Comparison of ENCODE assay signal across 7 mouse cellular contexts in the genomic region with DNA sequence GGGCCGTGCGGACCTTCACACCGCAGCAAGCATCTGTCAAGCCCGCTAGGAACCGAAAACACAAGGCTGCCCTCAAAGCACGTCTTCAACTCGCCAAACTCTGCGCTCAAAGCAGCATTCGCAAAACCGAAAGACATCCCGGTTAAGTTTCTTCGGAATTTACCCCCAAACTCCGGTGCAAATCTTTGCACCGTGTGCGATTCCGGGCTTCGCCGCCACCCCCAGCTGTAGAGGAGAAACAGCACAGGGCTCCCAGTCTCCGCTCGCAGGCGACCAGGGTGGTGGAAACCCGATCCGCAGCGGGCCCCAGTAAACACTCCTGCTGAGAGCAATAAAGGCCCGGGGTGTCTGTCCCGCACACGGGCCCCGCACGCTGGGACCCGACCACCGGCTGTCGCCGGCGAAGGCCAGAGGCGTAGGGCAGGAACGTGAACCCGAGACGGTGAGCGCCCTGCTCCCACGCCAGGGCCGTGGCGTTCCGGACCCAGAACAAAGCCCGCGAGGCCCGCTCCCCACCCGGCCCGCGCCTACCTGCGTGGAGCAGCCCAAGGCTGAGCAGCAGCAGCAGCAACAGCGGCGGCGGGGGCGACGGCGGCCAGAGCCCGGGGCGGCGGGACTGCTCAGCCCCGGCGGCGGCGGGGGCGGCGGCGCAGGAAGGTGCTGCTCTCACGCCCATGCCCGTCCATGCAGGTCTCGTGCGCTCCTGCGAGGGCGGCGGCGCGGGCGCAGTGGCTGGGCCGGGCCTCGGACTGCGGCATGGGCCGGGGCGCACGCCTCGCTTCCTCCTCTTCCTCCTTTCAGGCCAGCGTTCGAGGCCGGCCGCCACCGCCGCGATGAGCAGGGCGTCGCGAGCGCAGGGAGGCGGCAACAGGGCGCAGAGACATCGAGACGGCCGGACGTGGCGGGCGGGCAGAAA. TPM values are rescaled to one million over a fixed set of nuclear protein-coding genes. Genes with fewer than 3 reads are reported as not detected.
A peak's percentile ranks its signal among the peaks of the same experiment; 100 is the strongest.
DNase-seq lines count a peak whose midpoint lies in the region; ATAC-seq and TF ChIP-seq lines count a peak whose summit lies in the region.

No protein-coding gene starts in this region.

- H3K4me3 ChIP-seq in cortical plate, adult 2 months (ENCODE audit: insufficient read depth, low read length) = peak overlapping the region; percentile 98
- peak overlapping the region; percentile 71 for H3K4me3 ChIP-seq in heart, embryonic 13.5 days
- H3K4me3 ChIP-seq in kidney, postnatal 0 days (replicated peaks; ENCODE audit: low read depth, low read length) = peak overlapping the region; percentile 90
- peak overlapping the region; percentile 72 for H3K4me3 ChIP-seq in macrophage (ENCODE audit: inconsistent target)

- ATAC-seq in CD4-positive, CD25-positive, alpha-beta regulatory T cell, adult 4 months = peak; percentile 44
- ATAC-seq in heart, embryonic 13.5 days (ENCODE audit: extremely low read depth, insufficient number of reproducible peaks, low FRiP score, low TSS enrichment) = peak; percentile 28
- peak; percentile 69 for ATAC-seq in kidney, postnatal 0 days (replicated peaks; ENCODE audit: low FRiP score, low read depth)

- H3K27me3 ChIP-seq in heart, embryonic 13.5 days (replicated peaks) = peaks cover 7% of the 10 kb centered on the region
- H3K27me3 ChIP-seq in kidney, postnatal 0 days (ENCODE audit: insufficient read depth, low read length) = no peaks in the 10 kb centered on the region

- no peaks in the 10 kb centered on the region for H3K9me3 ChIP-seq in heart, embryonic 13.5 days
- no peaks in the 10 kb centered on the region for H3K9me3 ChIP-seq in kidney, postnatal 0 days (replicated peaks; ENCODE audit: low read length)

- H3K4me1 ChIP-seq in cortical plate, adult 2 months (ENCODE audit: control insufficient read depth, insufficient read depth, low read length) = peaks cover 9% of the 10 kb centered on the region; the same call in 1 of the 2 replicates
- peaks cover 50% of the 10 kb centered on the region for H3K4me1 ChIP-seq in heart, embryonic 13.5 days
- peaks cover 20% of the 10 kb centered on the region for H3K4me1 ChIP-seq in kidney, postnatal 0 days (replicated peaks; ENCODE audit: insufficient read depth, low read length)

- under 1% methylated on average over 102 of the region's 102 CpGs for WGBS in heart, embryonic 13.5 days
- under 1% methylated on average over 88 of the region's 102 CpGs for WGBS in kidney, postnatal 0 days
- WGBS in macrophage (ENCODE audit: missing documents) = 3% methylated on average over 85 of the region's 102 CpGs

- DNase-seq in NIH3T3 (ENCODE audit: low read depth) = peak; percentile 69
- peak; percentile 74 for DNase-seq in kidney, postnatal 0 days (ENCODE audit: low spot score)
- peak; percentile 58 to 61 for DNase-seq in right cerebral cortex, postnatal 10 days (ENCODE audit: low spot score in 2 of 2)

- H3K79me2 ChIP-seq in macrophage (ENCODE audit: inconsistent target) = peaks cover 49% of the 10 kb centered on the region

- no peak for TF ChIP-seq POLR2A in cortical plate, adult 2 months (IDR thresholded peaks at IDR 0.05; ENCODE audit: extremely low read depth, insufficient read depth, low read length)

- H3K9ac ChIP-seq in heart, embryonic 13.5 days = peak overlapping the region; percentile 92
- peak overlapping the region; percentile 93 for H3K9ac ChIP-seq in kidney, postnatal 0 days (ENCODE audit: low read depth, low read length)

- H3K27ac ChIP-seq in cortical plate, adult 2 months (ENCODE audit: insufficient read depth, low read length) = peak overlapping the region; percentile 98
- peak overlapping the region; percentile 90 for H3K27ac ChIP-seq in heart, embryonic 13.5 days (replicated peaks)
- peak overlapping the region; percentile 91 for H3K27ac ChIP-seq in kidney, postnatal 0 days
- H3K27ac ChIP-seq in macrophage = peak overlapping the region; percentile 19; the same call in 1 of the 2 replicates

- H3K36me3 ChIP-seq in heart, embryonic 13.5 days = peaks cover 2% of the 10 kb centered on the region
- H3K36me3 ChIP-seq in kidney, postnatal 0 days (ENCODE audit: insufficient read depth, low read length) = 0 out of 2 replicates have a peak, but pooled peaks cover 1% of the 10 kb centered on the region
- H3K36me3 ChIP-seq in macrophage (ENCODE audit: inconsistent target) = peaks cover 2% of the 10 kb centered on the region; the same call in 1 of the 2 replicates

- TF ChIP-seq CTCF in cortical plate, adult 2 months (IDR thresholded peaks at IDR 0.05; ENCODE audit: extremely low read depth, insufficient read depth, low read length) = no peak
- no peak for TF ChIP-seq CTCF in kidney, postnatal 0 days (IDR thresholded peaks at IDR 0.05; ENCODE audit: low read depth)

- H3K4me2 ChIP-seq in heart, embryonic 13.5 days = peak overlapping the region; percentile 93
- H3K4me2 ChIP-seq in kidney, postnatal 0 days (ENCODE audit: low read length) = peak overlapping the region; percentile 93

RNA-seq across cellular contexts. Expression of gene Rgmb, which starts 5.1 kb away (rescaled TPM):
- under 1 TPM; 0.56 to 0.60 TPM for polyA plus RNA-seq in CD4-positive, CD25-positive, alpha-beta regulatory T cell, adult 4 months (2017; shearing (Covaris generic))
- polyA plus RNA-seq in cortical plate, adult 2 months (2012; rRNA removed) = 39.5 and 40.4 TPM in 2 replicates
- polyA plus RNA-seq in heart, embryonic 13.5 days (2015; fragmentation: Nextera tagmentation; extraction: Ambion mirVana) = 8.4 and 9.8 TPM in 2 replicates
- 12.5 and 15.0 TPM in 2 replicates for polyA plus RNA-seq in kidney, postnatal 0 days (2015; fragmentation: Nextera tagmentation; extraction: Ambion mirVana)
- total RNA-seq in macrophage (2018; cell fraction: chromatin; rRNA removed) = 10 to 100 TPM in 17 of 26 experiments, 1 to 10 TPM in 9; 2.2 to 30.8 (median 16.0) TPM
- 10 to 100 TPM in 14 of 26 experiments, 1 to 10 TPM in 12; 6.2 to 15.4 (median 10.2) TPM for total RNA-seq in macrophage (2018; cell fraction: cytosol; rRNA removed)
- total RNA-seq in macrophage (2018; cell fraction: nucleus; rRNA removed) = 10 to 100 TPM in 21 of 26 experiments, 1 to 10 TPM in 5; 5.9 to 34.9 (median 16.9) TPM
- polyA plus RNA-seq in macrophage (2018) = 4.9 to 9.8 TPM (median 7.0 TPM) in 3 replicates

Comparison
In these comparisons a context has a peak if more than half of its experiments do, and no peak if none do; other contexts are left out.
1. Peak in every context shown above with its lines: DNase-seq, ATAC-seq, H3K4me3 ChIP-seq and H3K27ac ChIP-seq.
2. H3K27ac ChIP-seq: peak in every context shown above with its lines; median percentile 98 in cortical plate, adult 2 months; 91 in kidney, postnatal 0 days; 90 in heart, embryonic 13.5 days; 19 in macrophage.